Mouse (Mus musculus) liver, postnatal 0 days (tissue): Measurements from ENCODE around the gene Spred2. TPM values are rescaled to one million over a fixed set of nuclear protein-coding genes. Genes with fewer than 3 reads are reported as not detected.
A peak's percentile ranks its signal among the peaks of the same experiment; 100 is the strongest.

Source experiments
- ATAC-seq: fragments of 200-750 bp; cut with Nextera tagmentation; 2 replicates; pipeline ENCODE4 v1.8.0; 2017; ENCODE audit warnings: mild to moderate bottlenecking, moderate library complexity
- DNase-seq: peaks from one replicate; pipeline ENCODE4 v3.0.0-alpha.2; 2016
- H3K27ac ChIP-seq: fragments of 300-500 bp; sonication (generic); 2 replicates; pipeline ENCODE4 v1.5.1; 2014; ENCODE audit warnings: antibody characterized with exemption, moderate library complexity, mild to moderate bottlenecking, low read depth
- H3K27me3 ChIP-seq: fragments of 300-500 bp; sonication (generic); 2 replicates; pipeline ENCODE4 v1.6.1; 2014; ENCODE audit warnings: low read length, control low read depth, mixed read lengths; ENCODE audit not compliant: insufficient read depth
- H3K36me3 ChIP-seq: fragments of 300-500 bp; sonication (generic); replicated peaks from 2 replicates; pipeline ENCODE4 v1.6.1; 2014; ENCODE audit warnings: mild to moderate bottlenecking, control low read depth, low read length, moderate library complexity, mixed read lengths; ENCODE audit not compliant: insufficient read depth
- H3K4me1 ChIP-seq: fragments of 300-500 bp; sonication (generic); 2 replicates; pipeline ENCODE4 v1.6.1; 2014; ENCODE audit warnings: antibody characterized with exemption, mild to moderate bottlenecking, control low read depth; ENCODE audit not compliant: insufficient read depth
- H3K4me2 ChIP-seq: fragments of 300-500 bp; sonication (generic); 2 replicates; pipeline ENCODE4 v1.6.1; 2014; ENCODE audit warnings: low read depth, mild to moderate bottlenecking, low read length, moderate library complexity, mixed read lengths
- H3K4me3 ChIP-seq: fragments of 300-500 bp; sonication (generic); 2 replicates; pipeline ENCODE4 v1.5.1; 2014; ENCODE audit warnings: low read depth, low read length
- H3K9ac ChIP-seq: fragments of 300-500 bp; sonication (generic); replicated peaks from 2 replicates; pipeline ENCODE4 v1.6.1; 2014; ENCODE audit warnings: mild to moderate bottlenecking, moderate library complexity
- H3K9me3 ChIP-seq: fragments of 300-500 bp; sonication (generic); 2 replicates; pipeline ENCODE4 v1.6.1; 2016; ENCODE audit warnings: mild to moderate bottlenecking, control low read depth, low read length, mixed read lengths
- CTCF ChIP-seq: sonication (generic); IDR thresholded peaks from 2 replicates; pipeline ENCODE4 v1.5.1; 2016; ENCODE audit warnings: antibody characterized with exemption, low read depth
- EP300 ChIP-seq: IDR thresholded peaks from 2 replicates; pipeline ENCODE4 v1.6.1; 2016; ENCODE audit warnings: antibody characterized with exemption, low read depth, mild to moderate bottlenecking
- WGBS: fragments of 180-500 bp; shearing (Covaris S2); extraction: QIAGEN DNeasy Blood & Tissue Kit; methylation state at CpG from one replicate; pipeline ENCODE4 v1.1.7; 2014; ENCODE audit not compliant: insufficient replicate concordance; 5-methylcytosine and 5-hydroxymethylcytosine counted together
- polyA plus RNA-seq: library from polyadenylated mRNA; unstranded; fragments of >200 nt; fragmentation: Nextera tagmentation; extraction: Ambion mirVana; gene quantifications from 2 replicates; pipeline ENCODE4 v1.2.1, GENCODE M21; 2015

The Spred2 gene
- polyA plus RNA-seq, 1 experiment from 2014 or later = 1.3 TPM

DNA sequence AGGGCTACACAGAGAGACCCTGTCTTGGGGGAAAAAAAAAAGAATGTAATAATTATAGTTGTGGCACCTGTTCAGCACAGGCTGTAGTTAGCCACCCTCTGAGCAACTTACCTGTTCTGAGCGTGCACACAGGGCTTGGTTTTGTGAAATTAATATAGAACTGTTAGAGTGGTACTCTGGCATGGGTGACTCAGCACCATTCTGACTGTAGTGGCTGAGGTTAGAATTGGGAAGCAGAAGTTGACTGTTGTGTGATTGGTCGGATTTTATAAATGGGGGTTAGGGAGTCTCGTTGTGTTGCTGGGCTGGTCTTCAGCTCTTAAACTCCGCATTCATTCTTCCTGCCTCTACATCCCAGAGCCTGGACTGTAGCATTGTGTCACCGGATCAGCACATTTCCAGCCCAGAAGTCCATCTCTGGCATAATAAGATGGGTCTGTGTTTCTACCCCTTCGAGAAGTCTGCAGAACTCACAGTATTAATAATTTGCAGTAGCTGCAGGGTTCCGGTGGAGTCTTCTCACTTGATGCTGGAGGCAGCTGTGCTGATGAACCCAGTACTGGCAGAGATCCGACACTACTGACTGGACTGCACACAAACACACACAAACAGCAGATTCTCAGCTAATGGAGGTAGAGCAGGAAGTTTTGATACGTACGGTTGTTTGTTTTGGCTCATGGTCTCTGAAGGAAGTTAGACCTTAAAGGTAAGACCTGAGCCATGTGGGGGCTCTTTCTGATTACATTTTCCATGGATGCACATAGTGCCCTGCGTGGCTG, 5.1 kb downstream of the Spred2 start:
- TF ChIP-seq EP300 = no peak
- no peak for TF ChIP-seq CTCF
- Histone ChIP-seq H3K9me3 (no peaks in the 10 kb centered on the region), H3K27ac (no peak overlapping the region), H3K27me3 (no peaks in the 10 kb centered on the region), H3K9ac (no peak overlapping the region), H3K4me1 (peaks cover 27% of the 10 kb centered on the region), H3K4me3 (no peak overlapping the region), H3K4me2 (no peak overlapping the region), H3K36me3 (no peaks in the 10 kb centered on the region)
- WGBS = 52% methylated on average over 11 of the region's 11 CpGs
- ATAC-seq = no peak
- no peak for DNase-seq

DNA sequence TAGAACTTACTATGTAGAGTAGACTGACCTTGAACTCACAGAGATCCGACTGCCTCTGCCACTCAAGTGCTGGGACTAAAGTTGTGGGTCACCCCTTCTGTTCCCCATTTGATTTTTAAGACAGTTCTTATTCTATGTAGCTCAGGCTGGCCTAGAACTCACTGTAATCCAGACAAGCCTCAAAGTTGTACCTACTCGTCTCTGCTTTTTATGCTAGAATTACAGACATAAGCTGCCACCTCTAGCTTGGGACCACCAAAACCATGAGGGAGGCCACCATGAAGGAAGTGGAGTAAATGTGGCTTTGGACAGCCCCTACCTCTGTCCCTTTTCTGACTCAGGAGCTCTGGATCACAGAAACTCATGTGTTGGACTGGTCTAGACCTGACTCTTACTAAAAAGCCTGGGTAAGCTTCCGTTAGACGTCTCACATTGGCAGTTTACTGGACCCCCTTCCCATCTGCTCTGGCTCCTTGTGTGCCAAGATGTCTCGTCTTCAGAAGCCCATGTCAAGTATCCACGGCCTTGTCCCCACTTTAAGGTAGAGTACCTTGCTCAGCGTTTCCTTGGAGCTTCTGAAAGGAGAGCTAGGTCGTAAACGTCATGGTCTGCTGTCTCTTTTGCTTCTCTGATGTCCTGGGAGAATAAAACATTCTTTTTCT, 7.5 kb downstream of the Spred2 start:
- Histone ChIP-seq H3K4me2 (no peak overlapping the region), H3K4me1 (peaks cover 16% of the 10 kb centered on the region)

DNA sequence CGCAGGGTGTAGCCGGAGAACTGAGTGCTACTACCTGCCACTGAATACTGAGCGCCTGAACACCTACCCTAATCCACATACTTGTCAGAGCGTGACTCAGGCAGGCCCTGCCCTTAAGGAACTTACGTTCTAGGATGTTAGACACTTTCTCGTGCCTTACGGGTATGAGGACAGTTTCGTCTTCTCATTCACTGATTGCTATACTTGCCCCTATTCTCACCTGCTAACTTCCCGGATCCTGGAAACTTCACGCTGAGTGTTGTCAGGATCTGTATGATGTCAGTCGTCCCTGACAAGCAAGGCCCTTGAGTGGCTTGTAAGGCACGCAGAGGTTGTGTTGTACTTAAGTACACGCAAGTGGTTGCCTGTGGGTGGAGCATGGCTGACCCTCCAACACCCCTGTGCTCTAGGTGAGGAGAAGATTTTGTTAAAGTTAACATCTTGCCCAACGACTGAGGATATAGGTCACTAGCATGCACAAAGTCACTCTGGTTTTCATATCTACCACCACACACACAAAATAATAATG, 8.9 kb downstream of the Spred2 start:
- no peak for ATAC-seq
- H3K4me3 ChIP-seq = no peak overlapping the region
- no peak overlapping the region for H3K9ac ChIP-seq
- H3K4me1 ChIP-seq = peaks cover 13% of the 10 kb centered on the region
- no peaks in the 10 kb centered on the region for H3K9me3 ChIP-seq
- no peak for DNase-seq
- TF ChIP-seq CTCF (no peak), EP300 (no peak)
- 80% methylated on average over 14 of the region's 14 CpGs for WGBS
- H3K27me3 ChIP-seq = no peaks in the 10 kb centered on the region
- no peak overlapping the region for H3K27ac ChIP-seq
- H3K4me2 ChIP-seq = no peak overlapping the region
- no peaks in the 10 kb centered on the region for H3K36me3 ChIP-seq

More for the DNA sequence above, 7.5 kb downstream of the Spred2 start:
- Histone ChIP-seq H3K4me3 (no peak overlapping the region), H3K9ac (no peak overlapping the region), H3K36me3 (no peaks in the 10 kb centered on the region), H3K27me3 (no peaks in the 10 kb centered on the region), H3K27ac (no peak overlapping the region), H3K9me3 (no peaks in the 10 kb centered on the region)
- no peak for TF ChIP-seq EP300
- no peak for ATAC-seq
- 80% methylated on average over 9 of the region's 9 CpGs for WGBS
- DNase-seq = no peak

DNA sequence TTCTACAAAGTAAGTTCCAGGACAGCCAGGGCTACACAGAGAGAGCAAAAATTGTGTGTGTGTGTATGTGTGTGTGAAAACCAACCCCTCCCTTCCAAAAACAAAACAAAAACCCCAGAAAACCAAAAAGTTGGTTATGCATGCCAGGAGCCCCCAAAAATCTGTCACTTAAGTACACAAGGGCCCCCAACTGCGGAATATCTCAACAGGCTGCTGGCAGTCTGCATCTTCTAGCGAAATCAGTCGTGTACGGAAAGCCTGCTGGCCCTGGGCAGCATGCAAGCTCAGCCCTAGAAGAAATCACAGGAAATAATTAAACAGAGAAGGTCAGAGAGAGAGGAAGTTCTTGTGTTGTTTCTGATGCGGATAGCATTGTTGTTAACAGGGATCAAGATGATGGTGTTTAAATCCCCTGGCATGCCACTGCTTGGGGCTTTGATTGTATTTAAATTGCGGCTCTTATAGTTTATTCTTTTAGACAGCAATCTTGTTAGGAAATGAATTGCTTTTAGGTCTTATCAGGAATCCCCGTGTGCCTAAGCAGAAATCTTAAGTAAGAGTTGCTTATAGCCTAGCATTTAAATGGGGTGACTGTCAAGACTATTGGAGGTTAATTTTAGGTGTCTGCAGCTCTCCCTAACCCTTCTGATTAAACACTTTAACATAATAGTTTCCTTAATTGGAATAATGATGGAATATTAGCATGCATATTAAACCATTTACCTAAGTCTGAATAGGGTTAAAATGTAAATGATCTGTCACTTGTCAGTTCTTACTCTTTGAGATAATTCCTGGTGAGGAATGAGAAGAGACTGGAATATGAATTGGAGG, 11.6 kb downstream of the Spred2 start:
- Histone ChIP-seq H3K36me3 (no peaks in the 10 kb centered on the region), H3K27ac (no peak overlapping the region), H3K4me1 (peaks cover 5% of the 10 kb centered on the region), H3K4me2 (no peak overlapping the region), H3K27me3 (no peaks in the 10 kb centered on the region), H3K4me3 (no peak overlapping the region), H3K9ac (no peak overlapping the region), H3K9me3 (no peaks in the 10 kb centered on the region)
- TF ChIP-seq CTCF = no peak
- 0 out of 2 replicates have a peak, but pooled peaks have one; percentile 14 for TF ChIP-seq EP300
- ATAC-seq (no peak), DNase-seq (no peak)
- 42% methylated on average over 7 of the region's 7 CpGs for WGBS

DNA sequence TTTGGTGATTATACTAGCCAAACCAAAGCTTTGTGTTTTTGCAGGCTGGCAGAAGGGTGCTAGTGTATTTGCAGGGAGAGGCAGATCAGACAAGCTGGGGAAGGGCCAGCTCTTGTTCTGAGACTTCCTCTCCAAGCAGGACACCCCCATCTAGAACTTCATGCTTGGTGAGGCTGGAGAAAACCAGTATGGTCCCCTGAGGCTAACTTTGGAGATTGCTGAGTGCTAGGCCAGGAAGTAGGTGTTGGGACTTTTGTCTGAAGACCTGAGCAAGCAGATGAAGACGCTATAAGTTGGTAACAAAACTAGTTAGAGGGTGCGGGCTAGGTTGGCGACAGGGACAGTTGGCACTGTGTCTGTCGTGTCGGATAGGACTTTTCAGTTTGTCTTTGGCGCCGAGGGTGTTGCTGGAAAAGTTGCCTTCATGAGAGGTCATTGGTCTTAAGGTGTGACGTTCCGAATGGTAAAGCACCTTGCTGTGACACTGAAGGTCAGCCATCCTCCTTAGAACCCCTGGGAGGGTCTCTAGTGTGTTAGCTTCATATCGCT, 14.4 kb downstream of the Spred2 start:
- Histone ChIP-seq H3K9me3 (no peaks in the 10 kb centered on the region), H3K27ac (no peak overlapping the region)
- WGBS = 82% methylated on average over 10 of the region's 10 CpGs

More for the DNA sequence above, 14.4 kb downstream of the Spred2 start:
- no peak overlapping the region for H3K4me2 ChIP-seq
- H3K9ac ChIP-seq = no peak overlapping the region
- no peaks in the 10 kb centered on the region for H3K36me3 ChIP-seq
- no peak for DNase-seq
- no peak overlapping the region for H3K4me3 ChIP-seq
- no peak for TF ChIP-seq EP300
- no peak for TF ChIP-seq CTCF
- H3K27me3 ChIP-seq = no peaks in the 10 kb centered on the region
- H3K4me1 ChIP-seq = peaks cover 9% of the 10 kb centered on the region
- ATAC-seq = no peak
